Mouse (Mus musculus) spleen, embryonic (tissue): ENCODE measurements around the gene Arl8b.

ENCODE experiments used
- CTCF ChIA-PET: fragments of 350-600 bp; sonication (Branson Sonifier 250); formaldehyde crosslinking; loops from one replicate; lab custom pipeline; 2022; lab: Charles Lee

Arl8b gene

DNA sequence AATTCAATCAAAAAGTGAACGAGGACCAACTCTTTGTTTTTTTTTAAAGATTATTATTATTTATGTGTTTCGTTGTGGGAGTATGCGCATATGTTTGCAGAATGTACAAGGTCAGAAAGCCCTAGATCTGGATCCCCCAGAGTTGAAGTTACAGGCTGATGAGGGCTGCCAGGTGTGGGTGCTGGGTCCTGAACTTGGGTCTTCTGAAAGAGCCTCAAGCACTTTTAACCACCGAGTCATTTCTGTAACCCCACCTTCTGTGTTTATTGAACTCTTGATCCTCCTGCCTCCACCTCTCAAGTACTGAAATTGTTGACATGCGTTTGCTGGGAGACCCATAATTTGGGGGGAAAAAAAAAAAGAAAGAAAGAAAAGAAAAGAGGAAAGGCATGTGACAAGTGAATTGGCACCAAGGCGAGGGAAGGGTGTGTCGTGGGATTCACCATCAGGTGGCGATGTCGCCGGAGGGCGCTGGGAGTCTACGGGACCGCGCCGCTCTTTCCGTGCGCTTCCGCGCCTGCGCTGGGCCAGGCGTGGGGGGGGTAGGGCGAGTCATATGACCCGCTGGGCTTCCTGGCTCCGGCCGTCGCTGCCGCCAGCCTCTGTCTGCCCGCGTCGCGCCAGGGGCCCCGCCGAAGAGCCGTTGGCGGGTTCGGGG, at the start of gene Arl8b:
Arl8b (plus strand) TSS at position 574 of the 658 bp plus-strand sequence.
- CTCF ChIA-PET: interaction anchor here (0.5 kb wide), 1 partner anchor 71 kb away, joined by 3 read pairs; no protein-coding TSS in a partner anchor

DNA sequence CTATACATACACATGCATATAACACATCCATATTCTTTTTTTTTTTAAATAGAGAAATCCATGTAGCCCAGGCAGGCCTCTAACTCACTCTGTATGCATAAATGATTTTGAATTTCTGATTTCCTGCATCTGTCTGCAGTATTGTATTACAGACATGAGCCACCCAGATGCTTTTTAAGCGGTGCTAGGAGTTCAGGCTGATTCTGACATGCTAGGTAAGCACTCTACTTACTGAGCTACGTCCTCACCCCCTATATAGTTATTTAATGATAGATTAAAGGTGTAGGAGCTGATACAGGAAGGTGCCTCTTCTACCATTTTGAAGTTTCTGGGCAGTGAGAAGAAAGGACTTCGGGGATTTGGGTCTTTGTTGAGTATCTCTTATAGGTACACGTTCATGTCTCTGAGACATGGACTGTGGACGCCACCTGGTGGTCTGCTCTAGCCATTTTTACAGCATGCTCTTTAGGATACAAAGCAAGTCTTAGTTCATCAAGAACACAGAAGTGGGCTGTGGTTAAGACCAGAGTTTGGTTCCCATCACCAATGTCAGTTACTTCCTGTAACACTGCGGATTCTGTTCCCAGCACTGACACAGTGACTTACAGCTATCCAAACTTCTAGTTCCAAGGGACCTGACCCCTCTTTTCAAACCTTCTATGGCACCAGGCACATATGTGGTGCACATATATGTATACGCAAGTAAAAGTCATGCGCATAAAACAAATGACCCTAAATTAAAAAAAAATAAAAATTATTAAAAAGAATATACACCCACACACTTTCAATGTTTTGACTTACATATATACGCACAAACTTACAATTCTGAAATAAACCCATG, 46.8 kb upstream of the Arl8b start:
- CTCF ChIA-PET: interaction anchor here (0.5 to 0.7 kb wide), 3 partner anchors 72 to 261 kb away, joined by 3 to 4 read pairs (median 3); no protein-coding TSS in a partner anchor

DNA sequence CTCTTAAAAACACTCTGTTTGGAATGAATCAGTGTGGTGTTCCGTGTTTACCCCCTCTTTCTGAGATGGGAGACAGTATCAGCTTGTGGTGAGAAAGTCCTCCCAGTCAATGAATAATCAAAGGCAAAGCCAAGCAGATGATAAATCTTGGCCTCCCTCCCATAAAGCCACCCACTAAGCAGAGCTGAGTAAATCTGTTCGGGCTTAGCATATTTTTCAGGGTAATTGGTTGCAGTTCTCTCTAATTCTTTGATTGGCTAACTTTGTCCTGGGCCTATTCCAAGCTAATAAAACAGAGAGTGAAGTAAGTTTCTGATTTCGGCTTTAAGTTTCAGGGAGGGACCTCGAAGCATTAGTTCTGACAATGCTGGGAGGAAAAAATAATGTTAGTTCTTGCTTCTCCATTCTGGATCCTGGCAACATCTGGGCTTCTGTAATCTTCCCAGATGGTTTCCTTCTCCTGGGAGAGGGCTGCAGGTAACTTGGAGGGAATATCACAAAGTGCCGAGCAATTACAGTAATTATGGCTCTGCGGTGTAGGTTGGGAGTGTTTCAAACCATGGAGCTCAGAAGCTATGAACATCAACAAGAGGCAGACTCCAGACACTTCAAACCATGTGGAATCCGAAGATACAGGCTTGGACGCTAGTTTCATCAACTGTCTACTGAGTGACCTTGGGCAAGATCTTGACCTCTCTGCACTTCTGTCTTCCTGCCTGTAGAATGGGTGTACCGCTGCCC, 44.3 kb upstream of the Arl8b start:
- CTCF ChIA-PET: no interaction called here

DNA sequence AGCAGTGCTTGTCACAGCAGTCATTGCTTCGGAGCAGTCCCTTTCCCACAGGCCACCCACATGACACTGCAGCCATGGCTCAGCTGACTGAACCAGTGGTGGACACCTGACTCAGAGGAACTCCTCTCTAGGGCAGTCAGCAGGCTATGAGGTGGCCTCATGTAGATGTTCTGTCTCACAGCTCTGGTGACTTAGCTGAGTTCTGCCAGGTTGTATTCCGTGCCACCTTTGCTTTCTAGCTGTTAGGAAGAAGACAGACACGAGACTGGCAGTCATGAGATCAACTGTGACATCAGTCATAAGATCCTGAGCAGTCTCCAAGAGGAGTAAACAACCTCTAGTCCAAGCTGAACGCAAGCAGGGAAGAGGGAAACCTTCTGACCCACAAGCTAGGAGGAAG, 42.3 kb upstream of the Arl8b start:
- CTCF ChIA-PET: interaction anchor here (1.0 kb wide), 1 partner anchor 25 kb away, joined by 6 read pairs; no protein-coding TSS in a partner anchor

DNA sequence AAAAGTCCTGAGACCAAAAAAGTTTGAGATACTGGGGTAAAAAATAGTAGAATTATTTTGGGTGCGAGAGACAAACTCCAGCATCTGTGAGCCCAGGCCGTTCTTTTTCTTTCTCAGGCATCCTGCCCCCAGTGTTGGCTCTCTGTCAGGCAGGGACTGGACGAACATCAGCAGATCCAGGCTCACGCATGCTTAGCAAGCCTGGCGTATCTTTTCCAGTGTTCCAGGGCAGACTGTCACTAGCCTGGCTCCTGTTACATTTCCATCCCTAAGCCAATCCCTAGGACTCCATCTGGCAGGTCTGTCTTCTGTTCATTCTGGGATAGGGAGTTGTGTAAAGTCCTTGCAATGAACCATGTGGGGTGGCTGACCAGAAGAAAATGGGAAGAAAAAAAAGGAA, 39.2 kb upstream of the Arl8b start:
- CTCF ChIA-PET: no interaction called here

DNA sequence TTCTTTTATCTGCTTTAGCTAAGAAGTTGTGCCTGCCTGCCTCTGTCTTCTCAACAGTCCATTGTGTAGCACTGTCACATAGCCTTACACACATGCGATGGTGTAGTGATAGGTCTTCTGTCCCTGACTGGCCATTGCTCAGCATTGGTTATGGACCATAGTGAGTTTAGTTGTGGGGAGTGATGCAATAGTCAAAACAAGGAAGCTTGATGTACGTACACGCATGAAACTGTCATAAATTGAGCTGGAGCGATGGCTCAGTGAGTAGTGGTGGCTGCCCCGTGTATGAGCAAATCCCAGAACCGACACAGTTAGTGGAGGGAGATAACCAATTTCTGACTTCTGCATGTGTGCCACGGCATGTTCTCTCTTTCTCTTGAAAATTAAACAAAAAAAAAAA, 31.6 kb upstream of the Arl8b start:
- CTCF ChIA-PET: no interaction called here

DNA sequence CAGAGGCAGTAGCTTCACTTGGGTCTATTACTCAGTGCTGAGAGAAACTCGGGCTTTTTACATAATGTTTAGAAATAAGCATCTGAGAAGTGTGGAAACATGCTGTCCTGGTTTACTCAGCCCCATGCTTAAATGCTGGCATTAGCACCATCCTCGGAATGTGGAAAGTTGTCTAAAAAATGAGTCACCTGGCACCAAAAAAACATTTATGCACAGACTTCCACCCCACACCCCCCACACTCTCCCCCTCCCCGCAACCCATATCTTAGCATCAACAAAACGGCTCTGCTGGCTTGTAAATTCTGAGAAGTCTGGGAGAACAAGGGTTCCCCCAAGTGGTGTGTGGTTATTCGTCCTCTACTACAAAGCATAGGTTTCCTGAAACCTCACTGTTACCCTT, 30.5 kb upstream of the Arl8b start:
- CTCF ChIA-PET: no interaction called here

DNA sequence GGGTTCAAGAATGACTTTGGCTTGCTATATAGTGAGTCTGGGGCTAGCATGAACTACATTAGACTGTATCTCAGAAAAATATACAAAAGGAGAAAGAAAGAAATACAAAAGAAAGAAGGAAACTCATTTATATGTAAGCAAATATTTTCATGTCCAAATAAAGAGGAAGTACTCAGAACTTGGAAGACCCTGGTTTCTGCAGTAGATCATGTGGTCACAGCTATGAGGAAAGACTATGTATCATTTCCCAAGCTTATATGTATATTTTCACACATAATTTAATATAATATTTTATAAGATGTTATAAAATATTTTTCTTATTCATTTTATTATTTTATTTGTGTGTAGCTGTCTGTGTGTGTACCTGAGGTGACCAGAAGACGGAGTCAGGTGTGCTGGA, 29.4 kb upstream of the Arl8b start:
- CTCF ChIA-PET: no interaction called here

DNA sequence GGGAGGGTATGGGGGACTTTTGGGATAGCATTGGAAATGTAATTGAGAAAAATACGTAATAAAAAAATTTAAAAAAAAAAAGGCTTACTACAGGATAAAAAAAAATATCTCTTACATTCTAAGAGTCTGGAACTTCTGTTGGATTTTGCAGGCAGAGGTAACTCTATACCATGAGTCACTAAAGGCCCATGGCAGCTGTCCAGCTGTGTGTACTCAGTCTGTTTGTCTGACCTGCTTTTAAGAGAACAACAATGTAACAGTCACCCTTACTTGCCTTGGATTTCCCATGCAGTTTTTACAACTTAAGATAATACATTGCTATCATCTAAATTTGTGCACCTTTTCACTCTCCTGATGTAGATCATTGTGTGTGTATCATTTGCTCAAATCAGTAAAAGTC, 28.5 kb upstream of the Arl8b start:
- CTCF ChIA-PET: no interaction called here

DNA sequence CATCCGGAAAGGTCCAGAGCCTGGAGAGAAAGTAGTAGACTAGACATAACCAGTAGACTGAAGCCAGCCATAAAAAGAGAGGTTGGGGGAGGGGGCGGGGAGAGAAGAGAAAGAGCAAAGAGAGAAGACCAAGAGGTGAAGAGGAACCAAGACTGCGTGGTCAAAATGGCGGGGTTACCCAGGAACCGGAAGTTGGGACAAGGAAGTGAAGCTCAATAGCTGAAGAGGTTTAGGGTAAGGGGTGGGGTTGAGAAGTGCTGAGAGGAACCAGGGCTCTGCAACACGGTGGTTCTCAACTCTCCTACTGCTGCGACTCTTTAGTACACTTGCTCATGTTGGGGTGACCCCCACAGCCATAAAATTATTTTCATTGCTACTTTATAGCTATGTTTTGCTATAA, 27.0 kb upstream of the Arl8b start:
- CTCF ChIA-PET: no interaction called here

DNA sequence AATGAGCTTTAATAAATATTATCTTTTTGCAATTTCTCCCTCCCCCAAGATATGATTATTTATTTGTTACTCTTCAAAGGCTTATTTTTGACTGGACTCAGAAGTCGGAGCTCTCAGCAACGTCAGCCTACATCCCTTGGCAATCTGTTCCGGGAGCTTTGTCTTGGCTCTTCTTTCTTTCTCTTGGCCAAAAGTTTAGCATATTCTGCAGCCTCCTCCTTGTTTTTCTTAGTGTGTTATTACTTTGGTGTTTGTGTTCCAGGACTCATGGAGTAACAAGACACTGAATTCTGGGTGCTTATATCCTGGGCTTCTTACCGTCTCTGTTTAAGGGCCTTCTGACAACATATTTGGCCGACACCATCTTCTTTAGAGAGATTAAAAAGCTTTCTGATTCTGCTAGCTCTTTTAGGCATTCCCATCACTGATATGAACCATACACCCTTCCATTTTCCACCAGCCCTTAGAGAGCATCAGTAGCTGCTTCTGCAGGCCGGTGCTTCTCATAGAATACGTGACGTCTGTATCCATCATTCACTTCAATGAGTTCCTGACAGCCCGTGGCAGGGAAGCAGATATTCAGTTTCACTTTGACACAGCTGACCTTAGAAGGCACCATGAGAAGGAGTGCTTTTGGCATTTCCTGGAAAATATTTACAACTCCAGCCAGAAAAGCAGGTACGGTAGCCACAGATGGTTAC, 23.8 kb upstream of the Arl8b start:
- CTCF ChIA-PET: interaction anchor here (0.5 kb wide), 1 partner anchor 86 kb away, joined by 3 read pairs; no protein-coding TSS in a partner anchor

DNA sequence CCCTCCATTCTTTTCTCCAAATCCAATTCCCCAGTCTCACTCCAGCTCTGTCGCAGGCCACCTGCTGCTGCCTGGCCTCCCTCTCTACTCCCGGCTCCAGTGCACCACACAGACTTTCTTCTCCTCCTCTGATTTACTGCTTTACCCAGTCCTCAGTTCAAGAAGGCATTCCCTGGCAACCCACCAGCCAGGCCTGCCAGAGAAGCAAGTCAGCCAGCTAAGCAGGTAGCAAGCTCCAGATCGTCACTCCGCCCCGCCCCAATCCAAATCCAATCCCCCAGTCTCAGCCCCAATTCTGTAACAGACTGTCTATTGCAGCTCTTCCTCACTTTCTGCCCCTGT, 23.2 kb upstream of the Arl8b start:
- CTCF ChIA-PET: no interaction called here

DNA sequence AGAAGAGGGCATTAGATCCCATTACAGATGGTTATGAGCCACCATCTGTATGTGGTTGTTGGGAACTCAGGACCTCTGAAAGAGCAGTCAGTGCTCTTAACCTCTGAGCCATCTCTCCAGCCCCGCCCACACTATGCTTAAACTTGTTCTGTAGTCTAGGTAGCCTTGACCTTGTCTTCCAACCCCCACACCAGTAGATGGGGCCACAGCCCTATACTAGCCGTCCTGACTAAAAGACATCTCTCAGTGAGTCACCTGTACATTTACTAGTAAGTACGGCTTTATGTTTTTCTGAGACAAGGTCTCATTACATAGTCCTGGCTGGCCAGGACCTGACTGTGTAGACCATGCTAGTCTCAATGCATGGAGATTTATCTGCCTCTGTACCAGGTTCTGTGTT, 12.0 kb upstream of the Arl8b start:
- CTCF ChIA-PET: no interaction called here

DNA sequence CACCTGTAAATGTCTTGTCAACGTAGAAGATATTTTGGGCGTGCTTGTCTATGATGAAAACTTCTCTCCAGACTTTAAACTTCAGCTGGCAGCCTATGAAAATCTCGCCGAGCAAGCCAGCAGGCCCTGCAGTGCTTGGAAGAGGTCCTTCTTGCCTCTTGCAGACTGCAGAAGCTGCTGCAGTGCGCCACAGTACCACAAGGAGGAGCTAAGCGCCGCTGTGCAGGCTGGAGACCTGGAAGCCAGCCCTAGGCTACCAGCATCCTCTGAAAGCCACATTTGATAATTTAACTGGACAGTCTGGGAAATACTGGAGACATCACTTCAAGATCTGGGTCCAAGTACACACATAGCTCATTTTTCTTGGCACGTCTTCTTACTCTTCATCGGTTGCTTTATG, 10.0 kb upstream of the Arl8b start:
- CTCF ChIA-PET: no interaction called here

DNA sequence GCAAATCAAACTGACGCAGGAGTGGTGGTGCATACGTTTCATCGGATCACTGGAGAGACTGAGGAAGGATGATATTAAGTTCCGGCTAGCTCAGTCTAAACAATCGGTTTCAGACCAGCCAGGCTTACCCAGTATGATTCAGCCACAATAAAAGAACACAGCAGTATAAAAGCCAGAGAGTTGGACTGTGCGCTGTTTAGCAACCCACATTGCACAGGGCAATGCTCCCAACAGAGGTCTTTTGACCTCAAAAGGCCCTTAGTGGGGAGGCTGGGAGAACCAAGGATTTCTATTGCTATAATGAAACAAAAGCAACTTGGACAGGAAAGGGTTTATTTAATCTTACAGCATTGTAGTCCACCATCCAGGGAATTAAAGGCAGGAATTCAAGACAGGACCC, 9.4 kb upstream of the Arl8b start:
- CTCF ChIA-PET: no interaction called here

DNA sequence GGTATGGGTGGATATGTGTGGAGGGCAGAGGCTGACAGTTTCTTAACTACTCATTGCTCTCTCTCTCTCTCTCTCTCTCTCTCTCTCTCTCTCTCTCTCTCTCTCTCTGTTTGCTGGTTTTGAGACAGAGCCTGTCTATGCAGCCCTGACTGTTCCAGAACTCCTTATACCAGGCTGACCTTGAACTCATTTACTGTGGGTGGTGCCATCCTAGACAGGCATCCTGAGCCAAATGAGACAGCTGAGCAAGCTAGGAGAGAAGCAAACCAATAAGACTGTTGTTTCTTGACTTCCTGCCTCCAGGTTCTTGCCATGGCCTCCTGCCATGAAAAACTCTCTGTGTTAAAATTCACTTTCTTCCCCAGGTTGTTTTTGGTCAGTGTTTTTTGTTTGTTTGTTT, 6.6 kb upstream of the Arl8b start:
- CTCF ChIA-PET: interaction anchor here (0.7 kb wide), 1 partner anchor 127 kb away, joined by 4 read pairs; no protein-coding TSS in a partner anchor

DNA sequence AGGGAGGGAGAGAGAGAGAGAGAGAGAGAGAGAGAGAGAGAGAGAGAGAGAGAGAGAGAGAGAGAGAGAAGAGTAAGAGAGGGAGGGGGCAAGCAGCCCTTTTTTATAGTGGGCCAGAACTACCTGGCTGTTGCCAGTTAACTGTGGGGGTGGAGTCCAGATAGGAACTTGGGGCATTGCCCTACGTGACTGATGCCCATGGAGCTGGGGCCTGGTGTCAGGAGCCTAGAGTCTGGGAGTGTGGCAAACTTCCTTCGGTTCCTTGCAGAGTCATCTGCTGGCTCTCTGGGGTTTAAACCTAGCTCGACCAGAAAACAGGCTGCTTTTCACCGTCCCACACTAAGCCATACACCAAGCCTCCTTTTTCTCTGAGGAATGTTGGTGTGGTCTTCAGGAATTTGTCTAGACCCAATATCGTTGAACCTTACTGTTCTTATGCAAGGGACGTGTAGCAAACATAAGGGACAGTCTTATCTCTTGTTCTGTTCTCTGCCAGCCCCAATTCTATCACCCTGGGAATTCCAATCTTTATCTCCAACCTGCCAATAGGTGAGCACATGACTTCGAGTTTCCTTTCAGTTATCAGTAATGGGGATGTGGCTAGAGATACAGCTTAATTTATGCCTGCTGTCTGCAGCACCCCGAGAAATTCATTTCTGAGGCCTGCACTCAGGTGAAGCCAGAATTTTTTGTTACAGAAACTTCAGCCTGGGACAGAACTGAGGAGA, 5.2 kb upstream of the Arl8b start:
- CTCF ChIA-PET: no interaction called here

DNA sequence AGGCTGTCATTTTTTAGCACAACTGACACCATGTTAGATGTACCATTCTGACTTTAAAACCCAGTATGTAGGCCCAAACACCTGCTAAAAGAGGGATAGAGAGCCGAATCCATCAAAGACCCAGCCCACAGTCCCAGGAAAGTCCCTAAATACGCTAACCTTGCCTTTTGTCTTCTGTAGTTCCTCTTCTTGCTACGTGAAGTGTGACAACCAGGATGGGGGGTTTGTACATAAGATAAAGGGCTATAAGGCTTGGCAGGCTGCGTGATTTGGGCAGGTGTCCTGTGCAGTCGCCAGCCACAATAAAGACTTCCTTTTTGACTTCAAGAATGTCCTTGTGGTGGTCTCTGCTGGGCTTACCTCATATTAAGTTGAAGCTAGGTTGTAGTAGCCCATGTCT, 4.5 kb upstream of the Arl8b start:
- CTCF ChIA-PET: no interaction called here

DNA sequence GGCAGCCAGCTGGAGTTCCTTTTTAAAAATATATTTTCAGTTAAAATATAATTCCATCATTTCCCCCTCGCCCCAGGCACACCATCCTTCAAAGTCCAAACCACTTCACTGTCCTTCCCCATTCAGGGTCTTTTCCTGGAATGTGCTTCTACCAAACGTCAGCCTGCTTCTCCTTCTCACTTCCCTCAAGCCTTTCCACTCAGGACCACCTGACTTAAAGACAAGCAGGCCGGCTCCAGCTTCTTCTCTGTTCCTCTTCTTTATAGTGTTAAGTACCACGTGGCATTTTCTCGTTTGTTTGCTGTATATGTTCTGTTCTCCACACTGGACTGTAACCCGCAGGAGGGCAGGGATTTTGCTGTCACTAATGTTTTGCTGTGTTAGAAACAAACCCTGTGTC, 1.0 kb upstream of the Arl8b start:
- CTCF ChIA-PET: interaction anchor here (0.5 kb wide), 1 partner anchor 70 kb away, joined by 3 read pairs; no protein-coding TSS in a partner anchor

DNA sequence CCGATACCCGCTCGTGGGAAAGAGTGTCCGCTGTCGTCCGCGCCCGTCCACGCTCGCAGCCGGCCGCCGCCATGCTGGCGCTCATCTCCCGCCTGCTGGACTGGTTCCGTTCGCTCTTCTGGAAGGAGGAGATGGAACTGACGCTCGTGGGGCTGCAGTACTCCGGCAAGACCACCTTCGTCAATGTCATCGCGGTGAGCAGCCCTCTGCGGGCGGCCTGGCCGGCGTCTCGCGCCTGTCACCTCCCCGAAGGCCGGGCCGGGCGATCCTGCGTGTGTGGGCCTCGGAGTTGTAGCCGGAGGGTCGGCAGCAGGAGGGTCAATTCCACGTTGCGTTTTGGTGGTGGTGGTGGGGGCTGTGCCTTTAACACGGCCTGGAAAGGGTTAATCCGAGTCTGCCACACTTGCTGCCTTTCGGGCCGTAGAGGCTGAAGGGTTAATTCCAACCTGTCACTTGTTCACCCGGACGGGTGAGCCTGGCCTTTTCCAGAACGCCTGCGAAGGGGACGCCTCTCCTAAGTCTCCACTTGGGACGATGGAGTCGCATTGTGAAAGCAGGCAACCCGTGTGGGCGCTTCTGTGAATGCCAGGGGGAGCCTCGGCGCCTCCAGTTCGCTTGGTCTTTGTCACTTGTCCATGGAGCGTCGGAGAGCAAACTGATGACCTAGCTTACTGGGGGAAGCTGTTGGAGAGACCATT, 434 bp downstream of the Arl8b start:
- CTCF ChIA-PET: no interaction called here
